ENCODE assay signal across 27 mouse cellular contexts in the genomic region with DNA sequence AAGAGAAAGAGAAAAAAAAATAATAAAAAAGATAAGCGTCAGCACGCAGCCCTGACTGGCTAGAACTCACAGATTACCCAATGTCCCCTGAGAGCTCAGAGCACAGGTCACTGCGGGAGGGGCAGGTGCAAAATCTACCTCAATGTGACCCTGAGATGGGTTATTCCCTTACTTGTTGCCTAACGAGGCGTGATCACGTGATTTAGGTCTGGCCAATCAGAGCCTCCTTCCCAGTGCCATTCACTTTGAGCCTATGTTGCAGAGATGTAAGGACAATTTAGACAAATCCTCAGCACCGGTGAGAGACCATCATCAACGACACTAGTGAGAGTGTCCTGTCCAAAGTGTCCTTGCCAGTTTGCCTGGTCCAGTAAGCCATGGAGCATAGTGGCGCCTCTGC. TPM values are rescaled to one million over a fixed set of nuclear protein-coding genes. Genes with fewer than 3 reads are reported as not detected.
DNase-seq lines count a peak whose midpoint lies in the region; ATAC-seq and TF ChIP-seq lines count a peak whose summit lies in the region.
"Had no signal": no experiment of that assay in that cellular context is flagged by ENCODE, and none has a peak within 500 bp of the region (broad histone marks: within the 10 kb centered on the region; RNA-seq: fewer than 3 reads in every experiment).

No protein-coding gene starts in this region.

- 63% methylated on average over 9 of the region's 9 CpGs for WGBS in midbrain, embryonic 10.5 days
- 60% methylated on average over 9 of the region's 9 CpGs for WGBS in midbrain, postnatal 0 days
- 71% methylated on average over 9 of the region's 9 CpGs for WGBS in liver, postnatal 0 days (ENCODE audit: insufficient replicate concordance)

- peak; percentile 21 for DNase-seq in adrenal gland, postnatal 14 days
- DNase-seq in adrenal gland, postnatal 36 days: no peak
- no peak for DNase-seq in midbrain, embryonic 10.5 days (ENCODE audit: low spot score)
- DNase-seq in midbrain, postnatal 0 days (ENCODE audit: low spot score): no peak
- no peak for DNase-seq in liver, postnatal 0 days
- no peak for DNase-seq in layer of hippocampus, postnatal 10 days (ENCODE audit: low spot score in 2 of 2)
- DNase-seq in spleen, adult 18-20 months: no peak
- DNase-seq: cerebellum, adult 18-20 months; cerebellum, postnatal 25 days; heart, postnatal 36 days; kidney, adult 9 months; kidney, postnatal 25 days; layer of hippocampus, postnatal 36 days; lung, postnatal 10 days; retina, postnatal 1 day; right cerebral cortex, postnatal 25 days; thymus, adult 2 months had no signal

- no peaks in the 10 kb centered on the region for H3K9me3 ChIP-seq in midbrain, embryonic 10.5 days (replicated peaks)
- no peaks in the 10 kb centered on the region for H3K9me3 ChIP-seq in midbrain, postnatal 0 days (ENCODE audit: low read length)
- no peaks in the 10 kb centered on the region for H3K9me3 ChIP-seq in E14TG2a.4 (ENCODE audit: low read length)
- no peaks in the 10 kb centered on the region for H3K9me3 ChIP-seq in liver, postnatal 0 days (ENCODE audit: low read length)
- H3K9me3 ChIP-seq: forebrain, embryonic 15.5 days; heart, embryonic 15.5 days; hindbrain, embryonic 13.5 days; limb, embryonic 13.5 days; midbrain, embryonic 12.5 days; neural tube, embryonic 13.5 days had no signal

- TF ChIP-seq CTCF in midbrain, postnatal 0 days (IDR thresholded peaks at IDR 0.05): no peak
- TF ChIP-seq CTCF in E14TG2a.4 (conservative IDR thresholded peaks at IDR 0.05; ENCODE audit: low read length): no peak
- no peak for TF ChIP-seq CTCF in liver, postnatal 0 days (IDR thresholded peaks at IDR 0.05; ENCODE audit: low read depth)

- H3K4me3 ChIP-seq in midbrain, embryonic 10.5 days: peak overlapping the region; percentile 9; the same call in 1 of the 2 replicates
- no peak overlapping the region for H3K4me3 ChIP-seq in midbrain, postnatal 0 days (ENCODE audit: low read depth, low read length)
- H3K4me3 ChIP-seq in E14TG2a.4 (replicated peaks; ENCODE audit: low read length): peak overlapping the region; percentile 17
- H3K4me3 ChIP-seq in liver, postnatal 0 days (ENCODE audit: low read depth, low read length): no peak overlapping the region
- H3K4me3 ChIP-seq: forebrain, embryonic 15.5 days; heart, embryonic 15.5 days; hindbrain, embryonic 13.5 days; layer of hippocampus, adult 2 months; limb, embryonic 13.5 days; midbrain, embryonic 12.5 days; myocyte; neural tube, embryonic 13.5 days had no signal

- no peak overlapping the region for H3K27ac ChIP-seq in midbrain, embryonic 10.5 days (replicated peaks)
- H3K27ac ChIP-seq in midbrain, postnatal 0 days (ENCODE audit: low read depth, low read length): no peak overlapping the region
- no peak overlapping the region for H3K27ac ChIP-seq in liver, postnatal 0 days (ENCODE audit: low read depth)
- H3K27ac ChIP-seq: forebrain, embryonic 15.5 days; heart, embryonic 15.5 days; hindbrain, embryonic 13.5 days; layer of hippocampus, adult 2 months; limb, embryonic 13.5 days; midbrain, embryonic 12.5 days; neural tube, embryonic 13.5 days had no signal

- no peaks in the 10 kb centered on the region for H3K4me1 ChIP-seq in midbrain, embryonic 10.5 days
- H3K4me1 ChIP-seq in midbrain, postnatal 0 days (ENCODE audit: insufficient read depth, low read length): no peaks in the 10 kb centered on the region
- H3K4me1 ChIP-seq in E14TG2a.4 (replicated peaks; ENCODE audit: low read depth, low read length): peaks cover 15% of the 10 kb centered on the region
- H3K4me1 ChIP-seq in liver, postnatal 0 days (ENCODE audit: insufficient read depth): peaks cover 14% of the 10 kb centered on the region
- H3K4me1 ChIP-seq: forebrain, embryonic 15.5 days; hindbrain, embryonic 13.5 days; midbrain, embryonic 12.5 days had no signal

- no peak for TF ChIP-seq EP300 in liver, postnatal 0 days (IDR thresholded peaks at IDR 0.05; ENCODE audit: low read depth)

- no peaks in the 10 kb centered on the region for H3K36me3 ChIP-seq in midbrain, embryonic 10.5 days
- no peaks in the 10 kb centered on the region for H3K36me3 ChIP-seq in midbrain, postnatal 0 days (ENCODE audit: insufficient read depth, low read length)
- H3K36me3 ChIP-seq in E14TG2a.4 (ENCODE audit: insufficient read depth, low read length): no peaks in the 10 kb centered on the region
- H3K36me3 ChIP-seq in liver, postnatal 0 days (replicated peaks; ENCODE audit: insufficient read depth, low read length): no peaks in the 10 kb centered on the region
- H3K36me3 ChIP-seq: forebrain, embryonic 15.5 days; heart, embryonic 15.5 days; hindbrain, embryonic 13.5 days; limb, embryonic 13.5 days; midbrain, embryonic 12.5 days; neural tube, embryonic 13.5 days had no signal

- no peaks in the 10 kb centered on the region for H3K27me3 ChIP-seq in midbrain, embryonic 10.5 days (ENCODE audit: low read depth, poor library complexity, severe bottlenecking)
- no peaks in the 10 kb centered on the region for H3K27me3 ChIP-seq in midbrain, postnatal 0 days (ENCODE audit: insufficient read depth, low read length)
- peaks cover 21% of the 10 kb centered on the region for H3K27me3 ChIP-seq in E14TG2a.4 (ENCODE audit: insufficient read depth, low read length)
- H3K27me3 ChIP-seq in liver, postnatal 0 days (ENCODE audit: insufficient read depth, low read length): no peaks in the 10 kb centered on the region
- H3K27me3 ChIP-seq: forebrain, embryonic 15.5 days; heart, embryonic 15.5 days; hindbrain, embryonic 13.5 days; limb, embryonic 13.5 days; midbrain, embryonic 12.5 days; neural tube, embryonic 13.5 days had no signal

- no peak overlapping the region for H3K9ac ChIP-seq in midbrain, postnatal 0 days (replicated peaks; ENCODE audit: low read length, poor library complexity, severe bottlenecking)
- no peak overlapping the region for H3K9ac ChIP-seq in liver, postnatal 0 days (replicated peaks)
- H3K9ac ChIP-seq: forebrain, embryonic 15.5 days; heart, embryonic 15.5 days; hindbrain, embryonic 13.5 days; limb, embryonic 13.5 days; midbrain, embryonic 12.5 days; neural tube, embryonic 13.5 days had no signal

- no peak overlapping the region for H3K4me2 ChIP-seq in midbrain, postnatal 0 days (ENCODE audit: low read depth, low read length, poor library complexity, severe bottlenecking)
- H3K4me2 ChIP-seq in liver, postnatal 0 days (ENCODE audit: low read depth, low read length): 0 out of 2 replicates have a peak overlapping the region, but pooled peaks have one; percentile 13
- H3K4me2 ChIP-seq: forebrain, embryonic 15.5 days; heart, embryonic 15.5 days; hindbrain, embryonic 13.5 days; limb, embryonic 13.5 days; midbrain, embryonic 12.5 days; neural tube, embryonic 13.5 days had no signal

- no peak for ATAC-seq in midbrain, postnatal 0 days (ENCODE audit: low FRiP score)
- peak; percentile 15; the same call in 1 of the 2 replicates for ATAC-seq in liver, postnatal 0 days
- ATAC-seq: CD4-positive, CD25-positive, alpha-beta regulatory T cell, adult 4 months; forebrain, embryonic 15.5 days had no signal

RNA-seq across cellular contexts. Expression of gene Uspl1, which starts 43.8 kb away (rescaled TPM):
- total RNA-seq in adrenal gland, postnatal 14 days (2021): 27.8 and 30.3 TPM in 2 replicates
- 10 to 100 TPM; 29.9 to 40.6 TPM for total RNA-seq in adrenal gland, postnatal 36 days (2021)
- 71.6 and 73.8 TPM in 2 replicates for polyA plus RNA-seq in midbrain, embryonic 10.5 days (2016; fragmentation: Nextera tagmentation; extraction: Ambion mirVana)
- total RNA-seq in midbrain, postnatal 0 days (2014; rRNA removed): 48.1 and 50.9 TPM in 2 replicates
- polyA plus RNA-seq in midbrain, postnatal 0 days (2015; fragmentation: Nextera tagmentation; extraction: Ambion mirVana): 43.0 and 47.0 TPM in 2 replicates
- 11.7 and 12.4 TPM in 2 replicates for polyA plus RNA-seq in liver, postnatal 0 days (2015; fragmentation: Nextera tagmentation; extraction: Ambion mirVana)
- 10 to 100 TPM; 45.4 to 45.9 TPM for total RNA-seq in layer of hippocampus, postnatal 10 days (2021)

RNA-seq across cellular contexts. Expression of gene Hmgb1, which starts 44.0 kb away (rescaled TPM):
- total RNA-seq in adrenal gland, postnatal 14 days (2021): 199 and 236 TPM in 2 replicates
- 100 to 1,000 TPM; 141 to 161 TPM for total RNA-seq in adrenal gland, postnatal 36 days (2021)
- 1,399 and 1,420 TPM in 2 replicates for polyA plus RNA-seq in midbrain, embryonic 10.5 days (2016; fragmentation: Nextera tagmentation; extraction: Ambion mirVana)
- total RNA-seq in midbrain, postnatal 0 days (2014; rRNA removed): 171 and 252 TPM in 2 replicates
- polyA plus RNA-seq in midbrain, postnatal 0 days (2015; fragmentation: Nextera tagmentation; extraction: Ambion mirVana): 603 and 756 TPM in 2 replicates
- polyA plus RNA-seq in liver, postnatal 0 days (2015; fragmentation: Nextera tagmentation; extraction: Ambion mirVana): 421 and 439 TPM in 2 replicates
- total RNA-seq in layer of hippocampus, postnatal 10 days (2021): 100 to 1,000 TPM; 209 to 222 TPM

Comparison
In these comparisons a context has a peak if more than half of its experiments do, and no peak if none do; other contexts are left out.
1. H3K4me3 ChIP-seq: peak in midbrain, embryonic 10.5 days (single experiment) and E14TG2a.4 (single experiment); none in midbrain, postnatal 0 days (single experiment) and liver, postnatal 0 days (single experiment).